Mouse (Mus musculus) testis, postnatal 10 days (tissue): ENCODE data around the gene Aff2.

Source experiments
- DNase-seq: peaks from one replicate; pipeline ENCODE4 v3.0.0; 2021; ENCODE audit warnings: low spot score

Gene Aff2

GRCm38 (mm10) chrX:69360238-69361054, at the start of gene Aff2:
Gene Aff2 (plus strand): TSS chrX:69360294.
- DNase-seq: peak; percentile 44

- DNase-seq: no peak
Observed at GRCm38 (mm10) chrX:69337296-69337695, 22.8 kb upstream of the Aff2 start.

GRCm38 (mm10) chrX:69355621-69356020, 4.5 kb upstream of the Aff2 start:
- DNase-seq: no peak

- DNase-seq: peak; percentile 45
Observed at GRCm38 (mm10) chrX:69359360-69359759, 734 bp upstream of the Aff2 start.

- no peak for DNase-seq
Observed at GRCm38 (mm10) chrX:69359885-69360237, 233 bp upstream of the Aff2 start.

GRCm38 (mm10) chrX:69361055-69361558, 1.0 kb downstream of the Aff2 start:
- no peak for DNase-seq

GRCm38 (mm10) chrX:69364198-69364597, 4.1 kb downstream of the Aff2 start:
- DNase-seq: no peak

GRCm38 (mm10) chrX:69373341-69373740, 13.2 kb downstream of the Aff2 start:
- no peak for DNase-seq

- no peak for DNase-seq
Observed at GRCm38 (mm10) chrX:69389738-69390137, 29.6 kb downstream of the Aff2 start.

GRCm38 (mm10) chrX:69415043-69415442, 54.9 kb downstream of the Aff2 start:
- DNase-seq: no peak

GRCm38 (mm10) chrX:69438422-69438821, 78.3 kb downstream of the Aff2 start:
- no peak for DNase-seq

- no peak for DNase-seq
Observed at GRCm38 (mm10) chrX:69441937-69442336, 81.8 kb downstream of the Aff2 start.

GRCm38 (mm10) chrX:69460896-69461295, 100.8 kb downstream of the Aff2 start:
- DNase-seq: no peak

GRCm38 (mm10) chrX:69502061-69502460, 142.0 kb downstream of the Aff2 start:
- DNase-seq: no peak

- DNase-seq: no peak
Observed at GRCm38 (mm10) chrX:69518040-69518575, 158.0 kb downstream of the Aff2 start.

- DNase-seq: no peak
Observed at GRCm38 (mm10) chrX:69540811-69541210, 180.7 kb downstream of the Aff2 start.

- no peak for DNase-seq
Observed at GRCm38 (mm10) chrX:69579903-69580459, 219.9 kb downstream of the Aff2 start.

- no peak for DNase-seq
Observed at GRCm38 (mm10) chrX:69608793-69609192, 248.7 kb downstream of the Aff2 start.

- no peak for DNase-seq
Observed at GRCm38 (mm10) chrX:69663038-69663437, 302.9 kb downstream of the Aff2 start.

- DNase-seq: no peak
Observed at GRCm38 (mm10) chrX:69666145-69666677, 306.1 kb downstream of the Aff2 start.

- DNase-seq: no peak
Observed at GRCm38 (mm10) chrX:69675691-69676090, 315.6 kb downstream of the Aff2 start.

- no peak for DNase-seq
Observed at GRCm38 (mm10) chrX:69698840-69699239, 338.7 kb downstream of the Aff2 start.

GRCm38 (mm10) chrX:69738972-69739371, 378.9 kb downstream of the Aff2 start:
- no peak for DNase-seq
